Mouse (Mus musculus): Measurements from ENCODE around the gene Aim2. TPM values are rescaled to one million over a fixed set of nuclear protein-coding genes. Genes with fewer than 3 reads are reported as not detected.

The Aim2 gene
- total and polyA plus RNA-seq, 3 experiments: 0.82 to 1.4 (median 1.1) TPM

DNA sequence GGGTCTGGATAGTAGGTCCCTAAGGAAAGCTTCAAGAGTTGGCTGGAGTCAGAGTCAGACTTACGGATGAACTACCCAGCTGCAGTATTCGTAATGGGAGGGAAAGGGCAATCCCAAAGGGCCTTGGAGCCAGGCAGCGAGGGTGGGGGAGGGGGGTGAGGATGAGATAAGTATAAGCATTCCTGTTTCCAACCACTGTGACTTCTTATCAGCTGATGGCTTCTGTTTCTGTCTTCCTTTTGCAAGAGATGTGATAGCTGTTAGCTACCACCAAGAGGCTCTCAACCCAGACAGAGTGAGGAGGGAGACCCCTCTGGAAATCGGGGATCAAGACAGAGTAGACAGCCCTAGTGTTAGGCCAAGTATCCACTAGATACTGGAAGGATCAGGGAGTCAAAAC lies 21.5 kb upstream of the Aim2 start:
- WGBS: 4% methylated on average over 4 of the region's 4 CpGs
- H3K27ac ChIP-seq: no peak overlapping the region

DNA sequence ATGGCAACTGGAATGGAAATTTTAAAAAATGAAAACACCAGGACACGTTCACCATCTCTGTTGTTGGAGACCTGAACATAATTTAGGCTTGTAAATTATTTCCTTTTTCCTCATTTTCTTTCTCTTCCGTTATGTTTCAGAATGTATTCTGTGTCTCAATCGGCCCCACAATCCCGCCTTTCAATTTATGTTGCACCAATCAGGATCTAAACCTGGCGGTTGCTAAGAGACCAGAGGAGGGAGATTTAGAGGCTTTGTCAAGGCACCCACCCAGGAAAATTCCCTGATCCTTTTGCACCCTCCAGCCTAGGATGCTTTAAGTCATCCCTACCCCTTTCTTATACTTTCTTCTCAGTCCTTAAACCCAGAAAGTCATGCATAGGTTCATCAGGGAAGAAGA lies 20.9 kb upstream of the Aim2 start:
- no peak overlapping the region for H3K27ac ChIP-seq
- no peaks in the 10 kb centered on the region for H3K27me3 ChIP-seq (ENCODE audit: control insufficient read depth, insufficient read depth, low read length)
- no peak overlapping the region for H3K9ac ChIP-seq (ENCODE audit: low read depth, low read length)
- DNase-seq: no peak
- H3K4me1 ChIP-seq (ENCODE audit: control insufficient read depth, insufficient read depth, low read length): no peaks in the 10 kb centered on the region
- no peaks in the 10 kb centered on the region for H3K79me2 ChIP-seq (replicated peaks; ENCODE audit: control insufficient read depth, insufficient read depth, low read length)
- H3K4me3 ChIP-seq: no peak overlapping the region
- intact Hi-C loops (cut with DNase I): no loop called here
- WGBS: 60% methylated on average over 5 of the region's 5 CpGs
- H3K36me3 ChIP-seq (ENCODE audit: control insufficient read depth, insufficient read depth, low read length): no peaks in the 10 kb centered on the region
- TF ChIP-seq EP300 (IDR thresholded peaks at IDR 0.05; ENCODE audit: insufficient read depth, low read depth, low read length) (no peak), POLR2A (IDR thresholded peaks at IDR 0.05; ENCODE audit: insufficient read depth, low read depth, low read length) (no peak), CTCF (IDR thresholded peaks at IDR 0.05) (no peak)

More for the DNA sequence above, 21.5 kb upstream of the Aim2 start:
- TF ChIP-seq EP300 (IDR thresholded peaks at IDR 0.05; ENCODE audit: insufficient read depth, low read depth, low read length) (no peak), CTCF (IDR thresholded peaks at IDR 0.05) (no peak)
- H3K27me3 ChIP-seq (ENCODE audit: control insufficient read depth, insufficient read depth, low read length): no peaks in the 10 kb centered on the region
- no peaks in the 10 kb centered on the region for H3K79me2 ChIP-seq (replicated peaks; ENCODE audit: control insufficient read depth, insufficient read depth, low read length)
- H3K36me3 ChIP-seq (ENCODE audit: control insufficient read depth, insufficient read depth, low read length): no peaks in the 10 kb centered on the region
- DNase-seq: no peak
- no peaks in the 10 kb centered on the region for H3K4me1 ChIP-seq (ENCODE audit: control insufficient read depth, insufficient read depth, low read length)
- intact Hi-C loops (cut with DNase I): no loop called here
- no peak overlapping the region for H3K4me3 ChIP-seq
- H3K9ac ChIP-seq (ENCODE audit: low read depth, low read length): no peak overlapping the region

DNA sequence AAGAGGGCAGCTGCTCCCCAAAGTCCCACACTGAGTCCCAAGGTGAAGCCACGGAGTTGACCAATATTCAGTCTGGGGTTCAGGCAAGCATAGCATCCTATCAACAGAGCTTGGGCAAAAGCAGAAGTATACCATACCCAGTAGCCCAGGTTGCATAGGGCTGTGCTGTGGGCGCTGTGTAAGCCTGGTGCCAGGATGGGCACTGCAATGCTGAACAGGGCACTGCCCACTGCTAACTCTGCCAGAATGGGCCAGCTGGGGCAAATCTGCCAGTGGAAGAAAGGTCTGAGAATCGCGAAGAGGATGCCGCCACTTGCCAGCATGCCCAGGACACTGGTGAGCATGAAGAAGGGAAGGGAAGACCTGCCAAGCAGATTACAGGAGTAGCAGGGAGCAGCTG lies 18.3 kb upstream of the Aim2 start:
- no peak overlapping the region for H3K4me3 ChIP-seq
- H3K27ac ChIP-seq: no peak overlapping the region
- no peaks in the 10 kb centered on the region for H3K36me3 ChIP-seq (ENCODE audit: control insufficient read depth, insufficient read depth, low read length)
- intact Hi-C loops (cut with DNase I): no loop called here
- 82% methylated on average over 5 of the region's 5 CpGs for WGBS
- no peak overlapping the region for H3K9ac ChIP-seq (ENCODE audit: low read depth, low read length)
- no peak for TF ChIP-seq EP300 (IDR thresholded peaks at IDR 0.05; ENCODE audit: insufficient read depth, low read depth, low read length)
- no peak for TF ChIP-seq POLR2A (IDR thresholded peaks at IDR 0.05; ENCODE audit: insufficient read depth, low read depth, low read length)
- TF ChIP-seq CTCF (IDR thresholded peaks at IDR 0.05): no peak
- no peaks in the 10 kb centered on the region for H3K4me1 ChIP-seq (ENCODE audit: control insufficient read depth, insufficient read depth, low read length)
- H3K27me3 ChIP-seq (ENCODE audit: control insufficient read depth, insufficient read depth, low read length): no peaks in the 10 kb centered on the region
- no peak for DNase-seq
- no peaks in the 10 kb centered on the region for H3K79me2 ChIP-seq (replicated peaks; ENCODE audit: control insufficient read depth, insufficient read depth, low read length)

DNA sequence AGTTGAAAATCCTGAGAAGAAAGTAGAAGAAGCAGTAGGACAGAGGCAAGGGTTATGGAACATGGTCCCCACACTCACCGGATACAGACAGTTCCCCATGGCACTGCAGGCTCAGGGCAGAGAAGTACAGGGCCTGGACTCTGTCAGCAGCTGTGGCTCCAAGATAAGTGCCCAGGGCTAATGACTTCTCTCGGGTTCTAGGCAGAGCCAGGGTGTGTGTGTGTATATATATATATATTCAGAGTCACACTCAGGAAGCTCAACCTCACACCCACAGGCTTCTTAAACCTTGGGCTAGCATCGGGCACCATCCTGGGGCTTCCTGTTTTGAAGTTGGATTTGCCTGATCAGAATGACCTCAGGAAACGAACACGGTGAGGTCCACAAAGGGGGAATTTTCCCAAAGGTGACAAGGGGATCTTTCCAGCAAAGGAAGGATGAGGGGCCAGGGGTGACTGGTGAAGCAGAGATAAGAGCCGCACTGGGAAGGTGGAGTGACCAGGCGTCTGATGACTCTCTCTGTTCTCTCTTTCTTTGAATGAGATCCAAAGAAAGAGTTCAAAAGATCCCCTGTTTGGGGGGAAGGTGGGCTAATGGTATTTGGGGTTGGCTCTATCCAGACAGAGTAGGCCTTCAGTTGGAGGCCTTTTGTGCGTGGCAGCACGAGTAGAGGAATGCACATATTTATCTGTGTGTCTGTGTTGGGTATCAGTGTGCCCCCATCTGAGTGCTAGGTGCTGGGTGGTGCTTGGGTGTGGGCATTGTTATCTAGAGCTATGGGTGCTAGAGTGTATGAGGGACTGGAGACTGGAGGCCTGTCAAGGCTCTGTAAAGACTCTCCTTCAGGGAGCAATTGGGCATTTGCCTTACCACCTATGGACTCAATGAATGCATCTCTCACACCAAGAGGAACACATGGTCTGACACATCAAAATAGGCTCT lies 17.1 kb upstream of the Aim2 start, which contains the start of gene Ackr1:
Gene Ackr1 (minus strand): TSS at position 439 of the 942 bp plus-strand sequence.
- intact Hi-C loops (cut with DNase I): no loop called here
- Histone ChIP-seq H3K4me3 (no peak within 1 kb of the TSS), H3K27me3 (ENCODE audit: control insufficient read depth, insufficient read depth, low read length) (no peaks in the 10 kb centered on the region), H3K4me1 (ENCODE audit: control insufficient read depth, insufficient read depth, low read length) (no peaks in the 10 kb centered on the region), H3K9ac (ENCODE audit: low read depth, low read length) (no peak within 1 kb of the TSS), H3K36me3 (ENCODE audit: control insufficient read depth, insufficient read depth, low read length) (no peaks in the 10 kb centered on the region), H3K27ac (no peak within 1 kb of the TSS), H3K79me2 (replicated peaks; ENCODE audit: control insufficient read depth, insufficient read depth, low read length) (no peaks in the 10 kb centered on the region)
- no peak for DNase-seq
- no peak for TF ChIP-seq CTCF (IDR thresholded peaks at IDR 0.05)
- no peak for TF ChIP-seq POLR2A (IDR thresholded peaks at IDR 0.05; ENCODE audit: insufficient read depth, low read depth, low read length)
- TF ChIP-seq EP300 (IDR thresholded peaks at IDR 0.05; ENCODE audit: insufficient read depth, low read depth, low read length): no peak
- 28% methylated on average over 9 of the region's 9 CpGs for WGBS

DNA sequence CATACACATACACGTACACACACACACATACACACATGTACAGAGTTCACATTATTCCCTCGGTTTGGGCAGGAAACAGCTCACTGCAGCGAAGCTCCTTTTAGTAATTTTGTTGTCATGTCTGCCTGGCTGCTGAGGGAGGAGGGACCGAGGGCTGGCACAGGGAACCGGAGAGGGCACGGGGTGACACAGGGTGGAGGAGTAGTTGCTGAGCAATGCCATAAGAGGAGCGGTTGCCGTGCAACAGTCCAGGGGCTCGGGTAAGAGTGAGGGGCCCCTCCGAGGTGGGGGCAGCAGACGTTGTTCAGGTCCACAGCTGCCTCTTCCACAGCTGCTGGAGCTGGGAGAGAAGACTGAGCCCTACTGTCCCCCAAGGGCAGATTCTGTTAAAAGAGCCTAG lies 14.8 kb upstream of the Aim2 start:
- no peaks in the 10 kb centered on the region for H3K27me3 ChIP-seq (ENCODE audit: control insufficient read depth, insufficient read depth, low read length)
- intact Hi-C loops (cut with DNase I): no loop called here
- H3K9ac ChIP-seq (ENCODE audit: low read depth, low read length): no peak overlapping the region
- TF ChIP-seq EP300 (IDR thresholded peaks at IDR 0.05; ENCODE audit: insufficient read depth, low read depth, low read length) (no peak), POLR2A (IDR thresholded peaks at IDR 0.05; ENCODE audit: insufficient read depth, low read depth, low read length) (no peak), CTCF (IDR thresholded peaks at IDR 0.05) (no peak)
- H3K79me2 ChIP-seq (replicated peaks; ENCODE audit: control insufficient read depth, insufficient read depth, low read length): no peaks in the 10 kb centered on the region
- H3K4me3 ChIP-seq: no peak overlapping the region
- no peaks in the 10 kb centered on the region for H3K36me3 ChIP-seq (ENCODE audit: control insufficient read depth, insufficient read depth, low read length)
- no peak overlapping the region for H3K27ac ChIP-seq
- no peaks in the 10 kb centered on the region for H3K4me1 ChIP-seq (ENCODE audit: control insufficient read depth, insufficient read depth, low read length)
- DNase-seq: no peak
- WGBS: 55% methylated on average over 11 of the region's 11 CpGs

DNA sequence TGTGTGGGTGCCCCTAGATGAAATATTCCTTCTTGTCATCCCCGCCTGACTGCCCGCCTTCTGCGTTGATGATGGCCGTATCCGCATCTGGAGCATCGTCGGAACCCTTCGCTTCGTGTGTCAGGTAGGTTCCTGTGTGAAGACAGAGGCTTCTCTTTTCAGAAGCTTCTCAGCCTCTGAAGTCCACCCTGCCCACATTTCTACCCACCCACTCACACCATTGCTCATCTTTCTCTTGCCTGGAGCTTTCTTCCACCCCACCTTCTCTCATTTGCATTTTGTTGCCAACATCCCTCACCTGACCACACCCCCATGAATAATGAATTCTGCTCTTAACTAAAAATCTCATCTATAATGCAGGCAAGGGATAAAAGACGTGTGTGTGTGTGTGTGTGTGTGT lies 13.7 kb upstream of the Aim2 start:
- no peak overlapping the region for H3K27ac ChIP-seq
- no peak overlapping the region for H3K4me3 ChIP-seq
- H3K36me3 ChIP-seq (ENCODE audit: control insufficient read depth, insufficient read depth, low read length): no peaks in the 10 kb centered on the region
- no peaks in the 10 kb centered on the region for H3K27me3 ChIP-seq (ENCODE audit: control insufficient read depth, insufficient read depth, low read length)
- intact Hi-C loops (cut with DNase I): no loop called here
- no peaks in the 10 kb centered on the region for H3K4me1 ChIP-seq (ENCODE audit: control insufficient read depth, insufficient read depth, low read length)
- no peaks in the 10 kb centered on the region for H3K79me2 ChIP-seq (replicated peaks; ENCODE audit: control insufficient read depth, insufficient read depth, low read length)
- no peak for TF ChIP-seq EP300 (IDR thresholded peaks at IDR 0.05; ENCODE audit: insufficient read depth, low read depth, low read length)
- no peak for TF ChIP-seq CTCF (IDR thresholded peaks at IDR 0.05)
- TF ChIP-seq POLR2A (IDR thresholded peaks at IDR 0.05; ENCODE audit: insufficient read depth, low read depth, low read length): no peak
- 86% methylated on average over 10 of the region's 10 CpGs for WGBS
- DNase-seq: no peak
- no peak overlapping the region for H3K9ac ChIP-seq (ENCODE audit: low read depth, low read length)

Measured in heart, adult 2 months (tissue).